Comparison of ENCODE assay signal across 29 mouse cellular contexts in genomic region chr2:68936773-68937172, GRCm38 (mm10).
DNase-seq lines count a peak whose midpoint lies in the region; ATAC-seq and TF ChIP-seq lines count a peak whose summit lies in the region.
"Had no signal": no experiment of that assay in that cellular context is flagged by ENCODE, and none has a peak within 500 bp of the region (broad histone marks: within the 10 kb centered on the region; RNA-seq: fewer than 3 reads in every experiment).

No protein-coding gene starts in this region.

- 78% methylated on average over 4 of the region's 4 CpGs for WGBS in intestine, embryonic 14.5 days
- 84% methylated on average over 4 of the region's 4 CpGs for whole genome bisulfite sequencing in intestine, postnatal 0 days
- 80% methylated on average over 4 of the region's 4 CpGs for WGBS in lung, postnatal 0 days

- peak; percentile 9 for DNase-seq in intestine, embryonic 14.5 days (ENCODE audit: low spot score)
- peak; percentile 15 for DNase-seq in lung, postnatal 0 days (ENCODE audit: low spot score)
- DNase-seq in lung, adult 18-20 months, result no peak
- no peak for DNase-seq in retina, postnatal 1 day
- no peak for DNase-seq in thymus, postnatal 0 days (ENCODE audit: low spot score)
- DNase-seq: adrenal gland, adult 8-10 months; B cell, adult 2 months; cerebellum, adult 8-10 months; cerebellum, postnatal 36 days; embryo, embryonic 11 days; heart, postnatal 36 days; kidney, adult 2 months; kidney, postnatal 36 days; left cerebral cortex, postnatal 4 days; liver, embryonic 13.5 days; thymus, adult 2 months; thymus, postnatal 4 days had no signal

- no peaks in the 10 kb centered on the region for H3K9me3 ChIP-seq in intestine, embryonic 14.5 days (ENCODE audit: control insufficient read depth, low read length)
- H3K9me3 ChIP-seq in intestine, postnatal 0 days (ENCODE audit: control insufficient read depth), result no peaks in the 10 kb centered on the region
- no peaks in the 10 kb centered on the region for H3K9me3 ChIP-seq in lung, postnatal 0 days (ENCODE audit: low read length)
- H3K9me3 ChIP-seq: embryonic facial prominence, embryonic 12.5 days; heart, embryonic 15.5 days; liver, embryonic 13.5 days; lung, embryonic 15.5 days; neural tube, embryonic 12.5 days had no signal

- H3K9ac ChIP-seq in intestine, embryonic 14.5 days (ENCODE audit: low read length), result no peak overlapping the region
- H3K9ac ChIP-seq in intestine, postnatal 0 days (ENCODE audit: low read depth, low read length), result no peak overlapping the region
- no peak overlapping the region for H3K9ac ChIP-seq in lung, postnatal 0 days (replicated peaks; ENCODE audit: low read depth)
- H3K9ac ChIP-seq: embryonic facial prominence, embryonic 12.5 days; heart, embryonic 15.5 days; hindbrain, embryonic 14.5 days; liver, embryonic 13.5 days; lung, embryonic 15.5 days; neural tube, embryonic 12.5 days had no signal

- TF ChIP-seq CTCF in intestine, postnatal 0 days (IDR thresholded peaks at IDR 0.05; ENCODE audit: low read depth), result no peak
- TF ChIP-seq CTCF in lung, postnatal 0 days (IDR thresholded peaks at IDR 0.05), result no peak

- no peak for TF ChIP-seq EP300 in lung, postnatal 0 days (IDR thresholded peaks at IDR 0.05)

- H3K36me3 ChIP-seq in intestine, embryonic 14.5 days (ENCODE audit: control insufficient read depth, insufficient read depth, low read length), result peaks cover 3% of the 10 kb centered on the region; the same call in 1 of the 2 replicates
- H3K36me3 ChIP-seq in intestine, postnatal 0 days (ENCODE audit: control insufficient read depth, insufficient read depth), result peaks cover 3% of the 10 kb centered on the region; the same call in 1 of the 2 replicates
- H3K36me3 ChIP-seq in lung, postnatal 0 days (ENCODE audit: insufficient read depth, low read length), result no peaks in the 10 kb centered on the region
- H3K36me3 ChIP-seq: lung, embryonic 15.5 days had no signal

- no peak overlapping the region for H3K27ac ChIP-seq in intestine, embryonic 14.5 days (ENCODE audit: low read depth)
- no peak overlapping the region for H3K27ac ChIP-seq in intestine, postnatal 0 days (ENCODE audit: low read depth, low read length)
- H3K27ac ChIP-seq in lung, postnatal 0 days (ENCODE audit: low read length), result no peak overlapping the region
- H3K27ac ChIP-seq: embryonic facial prominence, embryonic 12.5 days; heart, embryonic 15.5 days; hindbrain, embryonic 14.5 days; lung, embryonic 15.5 days; neural tube, embryonic 12.5 days had no signal

- H3K4me1 ChIP-seq in intestine, embryonic 14.5 days (replicated peaks; ENCODE audit: control insufficient read depth, insufficient read depth, low read length), result peaks cover 7% of the 10 kb centered on the region
- H3K4me1 ChIP-seq in intestine, postnatal 0 days (replicated peaks; ENCODE audit: control insufficient read depth, insufficient read depth, low read length), result peaks cover 19% of the 10 kb centered on the region; the same call in 1 of the 2 replicates
- no peaks in the 10 kb centered on the region for H3K4me1 ChIP-seq in lung, postnatal 0 days (ENCODE audit: insufficient read depth, low read depth, low read length)
- H3K4me1 ChIP-seq: embryonic facial prominence, embryonic 12.5 days had no signal

- no peak for ATAC-seq in intestine, embryonic 14.5 days (replicated peaks; ENCODE audit: low FRiP score, low TSS enrichment, low read depth)
- ATAC-seq in intestine, postnatal 0 days, result no peak
- no peak for ATAC-seq in lung, postnatal 0 days
- peak; percentile 59 for ATAC-seq in megakaryocyte, adult 5-6 weeks (ENCODE audit: poor library complexity, severe bottlenecking)
- ATAC-seq: activated CD4-positive, CD25-positive, alpha-beta regulatory T cell, adult 4 months; forebrain, embryonic 16.5 days; inflammation-experienced regulatory T-cells, adult 6 months; midbrain, embryonic 16.5 days had no signal

- no peak overlapping the region for H3K4me2 ChIP-seq in intestine, embryonic 14.5 days (ENCODE audit: low read length)
- no peak overlapping the region for H3K4me2 ChIP-seq in intestine, postnatal 0 days (replicated peaks; ENCODE audit: low read depth)
- H3K4me2 ChIP-seq in lung, postnatal 0 days (replicated peaks; ENCODE audit: low read depth, low read length), result no peak overlapping the region
- H3K4me2 ChIP-seq: embryonic facial prominence, embryonic 12.5 days; heart, embryonic 15.5 days; hindbrain, embryonic 14.5 days; liver, embryonic 13.5 days; lung, embryonic 15.5 days; midbrain, embryonic 11.5 days; neural tube, embryonic 12.5 days had no signal

- no peak overlapping the region for H3K4me3 ChIP-seq in intestine, embryonic 14.5 days (ENCODE audit: low read depth, low read length)
- no peak overlapping the region for H3K4me3 ChIP-seq in intestine, postnatal 0 days (ENCODE audit: low read depth, low read length)
- no peak overlapping the region for H3K4me3 ChIP-seq in lung, postnatal 0 days (ENCODE audit: low read depth, low read length)
- H3K4me3 ChIP-seq: embryonic facial prominence, embryonic 12.5 days; heart, embryonic 15.5 days; liver, embryonic 13.5 days; lung, embryonic 15.5 days; neural tube, embryonic 12.5 days had no signal

- no peaks in the 10 kb centered on the region for H3K27me3 ChIP-seq in intestine, embryonic 14.5 days (replicated peaks; ENCODE audit: control insufficient read depth, insufficient read depth, low read length)
- no peaks in the 10 kb centered on the region for H3K27me3 ChIP-seq in intestine, postnatal 0 days (replicated peaks; ENCODE audit: control insufficient read depth, insufficient read depth, low read length)
- no peaks in the 10 kb centered on the region for H3K27me3 ChIP-seq in lung, postnatal 0 days (replicated peaks; ENCODE audit: insufficient read depth, low read length)
- H3K27me3 ChIP-seq: embryonic facial prominence, embryonic 12.5 days; heart, embryonic 15.5 days; liver, embryonic 13.5 days; lung, embryonic 15.5 days; neural tube, embryonic 12.5 days had no signal

Comparison
In these comparisons a context has a peak if more than half of its experiments do, and no peak if none do; other contexts are left out.
1. DNase-seq: peak in intestine, embryonic 14.5 days (single experiment) and lung, postnatal 0 days (single experiment); none in lung, adult 18-20 months (0 of 2), retina, postnatal 1 day (single experiment) and thymus, postnatal 0 days (single experiment).